Mouse (Mus musculus) megakaryocyte progenitor cell, adult 5-6 weeks (primary cell): ENCODE data around the gene Wdr81. TPM values are rescaled to one million over a fixed set of nuclear protein-coding genes. Genes with fewer than 3 reads are reported as not detected.
"Not testable (repeated sequence)": the region's sequence is repeated elsewhere in the genome, so short reads cannot be mapped to it uniquely, and the experiment has no call there.

Source experiments
- ATAC-seq: replicated peaks from 2 replicates; pipeline ENCODE4 v1.8.0; 2016; ENCODE audit warnings: mild to moderate bottlenecking, moderate TSS enrichment, inconsistent platforms; ENCODE audit not compliant: poor library complexity
- total RNA-seq, 2 experiments: library from RNA; stranded (forward) in 1 of 2; stranded (reverse) in 1 of 2; fragments of 157-497, 149-512 nt in 1 of 2; fragments of 200-1000 nt in 1 of 2; gene quantifications; 2 replicates each; pipeline versions ENCODE4 v1.2.3 to v1.2.4; 2015 to 2017

Wdr81 gene
- total RNA-seq, 2 experiments from 2014 or later: 7.1 to 8.0 TPM

GRCm38 (mm10) chr11:75460844-75461742 is 6.6 kb upstream of the Wdr81 start, which contains the start of gene Tlcd2:
TSS of gene Tlcd2 (plus strand) at chr11:75461715.
- peak; percentile 75 for ATAC-seq

DNA sequence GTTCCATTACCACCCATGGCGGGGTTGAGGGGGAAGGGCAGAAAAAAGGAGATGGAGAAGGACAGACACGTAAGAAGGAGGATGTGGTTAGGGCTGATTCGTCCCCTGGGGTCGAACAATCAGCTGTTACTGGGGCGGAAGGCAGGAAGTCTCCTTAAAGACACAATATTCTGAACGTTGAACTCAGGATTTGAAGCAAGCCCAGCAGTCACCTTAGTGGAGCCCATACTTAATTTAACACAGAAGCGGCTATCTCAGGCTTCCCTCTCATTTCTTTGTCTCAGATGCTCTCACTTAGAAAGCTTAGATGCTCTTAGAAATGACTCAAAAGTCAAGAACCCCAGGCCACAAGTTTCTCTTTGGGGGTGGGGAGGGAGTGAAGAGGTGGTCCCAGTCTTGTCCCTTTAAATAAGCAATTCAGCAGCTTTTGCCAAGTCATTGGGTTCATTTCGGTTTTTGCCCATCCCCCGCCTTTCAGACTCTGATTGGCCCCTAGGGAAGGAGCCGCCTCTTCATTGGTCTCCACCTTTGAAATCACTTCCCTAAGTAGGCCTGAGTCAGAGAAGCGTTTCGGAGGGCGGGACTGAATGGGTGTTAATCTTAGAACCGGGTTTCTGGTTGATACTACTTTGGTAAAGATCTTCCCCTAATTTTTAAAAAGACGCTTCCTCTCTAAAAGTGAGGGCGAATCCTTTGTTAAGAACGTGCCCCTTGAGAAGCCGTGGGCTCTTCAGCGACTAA is 5.8 kb upstream of the Wdr81 start:
- ATAC-seq: peak; percentile 51

GRCm38 (mm10) chr11:75459751-75460102 is 5.2 kb upstream of the Wdr81 start:
- no peak for ATAC-seq

DNA sequence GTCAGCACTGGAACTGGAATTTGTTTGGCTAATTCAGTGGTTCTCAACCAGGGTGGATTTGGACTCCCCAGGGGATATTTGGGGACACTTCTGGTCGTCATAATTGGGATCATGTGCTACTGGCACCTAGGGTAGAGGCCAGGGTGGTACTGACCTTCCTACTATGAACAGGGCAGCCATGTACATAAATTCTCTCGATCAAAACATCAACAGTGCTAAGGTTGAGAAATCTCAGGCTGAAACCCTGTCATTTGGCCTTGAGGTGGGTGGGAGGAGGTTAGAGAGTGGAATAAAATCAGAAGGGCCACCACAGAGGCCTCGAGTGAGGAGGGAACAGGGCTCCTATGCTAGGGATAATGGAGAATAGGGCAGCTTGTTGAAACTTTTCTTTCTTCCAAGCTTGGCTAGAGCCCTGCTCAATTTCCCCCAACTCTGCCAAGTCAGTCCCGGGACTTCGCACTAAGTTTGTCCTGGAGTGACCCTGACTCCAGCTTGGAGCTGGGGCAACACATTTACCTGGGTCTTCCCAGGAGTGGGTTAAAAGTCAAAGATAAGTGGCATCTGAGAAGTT is 4.7 kb upstream of the Wdr81 start:
- ATAC-seq: no peak

- no peak; the same call in 1 of the 2 replicates for ATAC-seq
Observed at GRCm38 (mm10) chr11:75458628-75459041, 4.1 kb upstream of the Wdr81 start.

- no peak for ATAC-seq
Observed at GRCm38 (mm10) chr11:75458169-75458568, 3.7 kb upstream of the Wdr81 start.

- ATAC-seq: no peak
Observed at GRCm38 (mm10) chr11:75456440-75456871, 1.9 kb upstream of the Wdr81 start.

DNA sequence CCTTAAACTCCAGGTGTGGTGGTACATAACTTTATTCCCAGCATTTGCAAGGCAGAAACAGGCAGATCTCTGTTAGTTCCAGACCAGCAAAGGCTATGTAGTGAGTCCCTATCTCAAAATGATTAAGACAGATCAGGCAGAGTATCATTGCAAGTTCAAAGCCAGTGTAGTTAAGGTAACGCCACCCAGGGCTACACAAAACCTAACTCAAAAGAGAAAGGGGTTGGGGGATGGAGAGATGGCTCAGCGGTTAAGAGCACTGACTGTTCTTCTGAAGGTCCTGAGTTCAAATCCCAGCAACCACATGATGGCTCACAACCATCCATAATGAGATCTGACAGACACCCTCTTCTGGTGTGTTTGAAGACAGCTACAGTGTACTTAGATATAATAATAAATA is 1.5 kb upstream of the Wdr81 start:
- not testable (repeated sequence) for ATAC-seq

DNA sequence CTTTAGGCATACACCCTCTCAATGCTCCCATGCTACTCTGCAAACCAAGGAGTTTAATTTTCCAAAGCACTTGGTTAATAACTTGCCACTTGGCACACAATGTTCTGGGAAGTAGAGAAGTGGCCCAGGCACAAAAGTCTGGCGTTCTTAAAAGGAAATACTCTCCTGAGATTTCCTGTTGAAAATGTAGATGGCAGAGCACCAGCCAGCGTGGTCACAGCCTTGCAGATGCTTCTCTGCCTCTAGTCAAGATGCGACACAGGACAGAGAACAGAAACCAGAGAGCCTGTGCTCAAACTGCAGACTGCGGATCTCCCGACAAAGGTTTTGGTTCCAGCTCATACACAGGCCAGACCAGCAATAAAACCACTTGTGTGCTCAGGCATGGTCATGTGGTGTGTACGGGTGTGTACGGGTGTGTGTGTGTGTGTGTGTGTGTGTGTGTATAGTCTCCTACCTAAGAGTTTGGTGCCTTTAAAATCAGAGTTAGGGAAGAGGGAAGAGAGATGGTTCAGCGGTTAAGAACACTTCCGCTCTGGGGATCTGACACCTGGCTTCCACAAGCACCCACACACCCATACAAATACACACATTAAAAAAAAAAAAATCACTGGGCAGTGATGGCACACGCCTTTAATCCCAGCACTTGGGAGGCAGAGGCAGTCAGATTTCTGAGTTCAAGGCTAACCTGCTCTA is 672 bp upstream of the Wdr81 start:
- no peak for ATAC-seq

DNA sequence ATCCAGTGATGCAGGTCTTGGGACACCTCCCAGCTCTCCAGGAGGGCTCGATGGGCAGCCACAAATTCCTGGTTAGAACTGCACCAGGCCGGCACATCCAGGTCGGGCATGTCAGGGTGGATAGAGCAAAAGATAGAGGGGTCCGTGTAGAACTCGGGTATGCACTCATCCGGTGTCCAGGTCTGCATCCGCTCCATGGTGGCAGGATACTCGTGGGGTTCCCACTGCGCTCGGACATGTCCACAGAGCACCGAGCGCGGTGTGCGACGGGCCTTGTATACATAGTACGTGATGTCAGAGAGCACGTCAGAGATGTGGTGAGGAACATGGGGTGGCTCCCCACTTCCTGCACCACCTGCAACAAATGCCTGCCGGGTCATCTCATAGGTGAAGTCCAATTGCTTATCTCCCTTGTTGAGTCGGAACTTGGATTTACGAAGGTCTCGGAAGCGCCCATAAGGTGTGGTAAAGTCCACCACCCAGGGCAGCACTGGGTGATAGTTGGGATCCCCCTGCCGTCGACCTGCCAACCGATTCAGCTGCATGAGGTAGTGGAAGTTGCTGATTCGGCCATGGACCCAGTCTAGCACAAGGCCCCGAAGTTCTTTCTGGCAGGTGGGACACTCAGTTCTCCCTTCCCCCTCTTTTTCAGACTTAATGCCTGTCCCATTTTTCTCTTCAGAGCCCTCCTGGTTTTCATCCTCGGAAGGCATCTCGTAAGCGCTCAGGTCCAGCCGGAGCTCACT is 1.5 kb downstream of the Wdr81 start:
- ATAC-seq: no peak

DNA sequence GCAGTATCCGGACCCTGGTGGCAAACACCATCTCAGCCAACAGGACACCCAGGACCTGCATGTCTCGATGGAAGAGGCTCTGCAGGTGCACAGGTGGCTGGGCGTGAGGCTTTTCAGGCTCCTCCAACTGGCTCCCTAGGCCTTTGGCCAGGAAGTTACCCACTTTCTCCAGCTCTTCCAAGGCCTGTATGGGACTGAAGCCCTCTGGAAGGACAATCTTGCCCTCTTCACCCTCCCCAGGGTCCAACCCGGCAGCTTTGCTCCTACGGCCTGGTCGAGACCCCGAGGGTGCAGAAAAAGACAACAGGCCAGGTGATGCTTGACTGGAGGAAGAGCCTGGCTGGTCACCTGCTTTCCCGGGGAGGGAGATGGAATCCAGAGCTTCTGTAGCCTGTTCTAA is 2.4 kb downstream of the Wdr81 start:
- no peak for ATAC-seq

DNA sequence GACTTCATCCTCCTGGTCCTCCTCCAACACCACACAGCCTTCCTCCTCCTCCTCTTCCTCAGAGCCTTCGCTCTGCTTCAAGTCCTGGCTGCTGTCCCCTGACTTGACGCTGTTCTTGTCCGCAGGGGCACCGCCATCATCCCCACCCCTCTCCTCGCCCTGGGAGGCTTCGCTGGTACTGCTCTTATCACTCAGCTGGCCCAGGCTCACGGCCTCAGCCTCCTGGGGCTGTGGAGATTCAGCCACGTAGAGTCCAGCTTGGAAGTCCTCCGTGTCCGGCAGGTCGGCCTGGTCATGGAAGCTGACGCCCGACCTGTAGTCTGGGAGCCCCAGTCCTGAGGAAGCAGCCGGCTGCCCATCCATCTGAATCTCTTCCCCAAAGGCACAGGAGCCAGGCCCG is 3.6 kb downstream of the Wdr81 start:
- ATAC-seq: no peak

DNA sequence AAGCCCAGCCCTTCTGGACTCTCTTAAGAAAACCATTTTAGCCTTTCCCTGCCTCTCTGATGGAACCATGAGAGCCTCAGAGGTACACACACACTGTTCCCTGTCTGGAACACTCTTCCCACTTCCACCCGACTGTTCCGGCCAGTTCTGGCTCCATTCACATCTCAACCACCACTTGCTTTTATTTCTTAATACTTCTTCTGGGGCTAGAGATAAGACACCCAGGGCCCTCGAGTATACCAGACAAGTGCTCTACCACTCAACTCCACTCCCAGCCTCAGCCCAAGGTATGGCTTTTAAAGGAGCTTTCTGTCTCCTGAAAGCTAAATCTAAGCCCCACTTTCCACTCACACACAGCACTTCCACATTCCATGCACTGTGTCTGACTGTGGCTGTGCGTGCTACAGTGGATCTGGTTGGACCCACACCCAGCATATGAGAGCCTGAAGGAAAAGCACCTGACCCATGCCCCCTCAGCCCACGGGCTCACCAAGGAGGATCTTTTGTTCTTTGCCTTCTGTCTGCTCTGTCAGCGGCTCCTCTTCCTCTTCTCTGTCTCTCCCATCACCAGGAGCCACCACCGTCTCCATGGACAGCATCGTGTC is 4.1 kb downstream of the Wdr81 start:
- ATAC-seq: peak; percentile 46

GRCm38 (mm10) chr11:75449695-75450094 is 4.8 kb downstream of the Wdr81 start:
- ATAC-seq: peak; percentile 27

DNA sequence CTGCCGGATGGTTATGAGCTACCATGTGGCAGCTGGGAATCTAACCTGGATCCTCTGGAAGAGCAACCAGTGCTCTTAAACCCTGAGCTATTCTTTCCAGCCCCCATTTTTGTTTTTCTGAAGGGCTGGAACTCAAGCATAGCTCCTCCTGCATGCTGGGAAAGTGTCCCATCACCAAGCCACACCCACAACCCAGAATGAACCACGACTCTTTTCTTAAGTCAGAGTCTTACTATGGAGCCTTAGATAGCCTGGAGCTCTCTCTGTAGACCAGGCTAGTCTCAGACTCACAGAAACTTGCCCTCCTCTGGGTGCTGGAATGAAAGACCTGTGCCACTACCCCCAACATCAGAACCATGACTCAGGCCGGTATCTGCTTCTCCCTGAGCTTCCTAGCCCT is 5.9 kb downstream of the Wdr81 start:
- no peak for ATAC-seq

DNA sequence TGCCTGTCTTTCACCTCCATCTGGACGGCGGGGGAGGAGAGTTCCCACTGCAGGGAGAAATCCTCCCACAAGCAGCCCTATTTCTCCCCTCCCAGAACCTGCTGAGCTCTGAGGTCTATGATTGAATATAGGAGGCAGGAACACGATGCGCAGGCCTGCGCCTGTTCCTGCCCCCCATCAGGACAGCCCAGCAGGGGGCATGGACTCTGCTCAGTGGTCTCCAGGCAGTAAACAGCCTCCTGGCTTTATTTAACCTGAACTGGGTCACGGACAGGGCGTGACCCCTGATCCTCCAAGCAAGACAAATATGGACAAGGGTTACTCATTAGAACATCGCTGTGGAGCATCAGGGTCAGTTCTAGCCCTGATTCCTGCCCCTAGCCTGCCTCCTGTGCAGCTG is 10.8 kb downstream of the Wdr81 start:
- no peak for ATAC-seq

GRCm38 (mm10) chr11:75441601-75442000 is 12.9 kb downstream of the Wdr81 start:
- no peak for ATAC-seq

- no peak for ATAC-seq
Observed at GRCm38 (mm10) chr11:75441034-75441433, 13.5 kb downstream of the Wdr81 start.

- no peak for ATAC-seq
Observed at GRCm38 (mm10) chr11:75439951-75440350, 14.6 kb downstream of the Wdr81 start.

GRCm38 (mm10) chr11:75439363-75439762 is 15.2 kb downstream of the Wdr81 start, which contains the start of gene Serpinf2:
TSS of gene Serpinf2 (minus strand) at chr11:75439591.
- ATAC-seq: no peak
